Mouse (Mus musculus) stomach, postnatal 0 days (tissue): Measurements from ENCODE around the gene Wdr41.

Experiments used
- CTCF ChIP-seq: IDR thresholded peaks from 2 replicates; pipeline ENCODE4 v1.5.1; 2016; ENCODE audit warnings: antibody characterized with exemption, low read depth, mild to moderate bottlenecking, moderate library complexity
- EP300 ChIP-seq: optimal IDR thresholded peaks from 2 replicates; pipeline ENCODE3; 2016; ENCODE audit warnings: antibody characterized with exemption

- TF ChIP-seq CTCF (no peak), EP300 (no peak)
These were observed 76.3 kb downstream of the Wdr41 start for GRCm38 (mm10) chr13:95052421-95052820.
